Mouse (Mus musculus) right cerebral cortex, adult 2 months (tissue): ENCODE results near the gene Npas2.

Experiments used
- DNase-seq, 2 experiments: peaks; one replicate each; pipeline ENCODE4 v3.0.0; 2021 to 2022; ENCODE audit warnings: low spot score in 2 of 2

The Npas2 gene

GRCm38 (mm10) chr1:39283323-39283722 is 89.8 kb downstream of the Npas2 start:
- DNase-seq = no peak

DNA sequence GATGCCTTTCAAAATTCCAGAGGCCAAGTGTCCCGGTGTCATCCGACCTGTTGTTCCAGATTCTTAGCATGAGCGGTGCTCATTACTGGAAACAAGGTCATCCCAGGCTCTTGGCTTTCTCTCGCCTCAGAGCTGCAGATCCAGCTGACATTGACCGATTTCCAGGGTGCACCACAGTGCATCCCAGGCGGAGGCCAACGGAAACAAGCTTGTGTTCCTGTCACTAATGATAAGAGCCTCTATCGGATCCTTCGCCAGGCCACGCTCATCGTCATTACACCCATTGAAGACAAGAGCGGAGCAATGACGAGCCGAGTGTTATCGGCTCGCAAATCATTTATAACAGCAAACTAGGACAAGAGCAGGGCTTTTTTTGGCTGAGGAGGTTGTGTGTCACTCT is 91.3 kb downstream of the Npas2 start:
- no peak for DNase-seq

GRCm38 (mm10) chr1:39287076-39287475 is 93.5 kb downstream of the Npas2 start:
- no peak for DNase-seq

DNA sequence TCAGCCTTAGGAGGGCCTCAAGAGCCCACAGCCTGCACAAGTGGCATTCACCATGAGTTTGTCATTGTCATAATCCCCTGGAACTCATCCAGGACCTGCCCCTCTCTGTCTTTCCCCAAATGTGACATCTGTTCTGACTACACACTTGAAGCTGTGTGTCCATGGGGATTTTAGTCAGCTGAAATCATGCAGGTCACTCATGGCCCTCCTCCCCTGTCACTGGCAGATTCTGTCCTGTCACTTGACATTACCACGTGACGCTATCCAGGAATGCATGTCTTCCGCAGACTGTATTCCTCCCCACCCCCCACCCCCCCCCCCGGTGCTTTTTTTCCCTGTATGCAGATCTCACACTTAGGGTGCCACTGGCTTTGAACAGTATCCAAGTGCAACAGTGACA is 94.3 kb downstream of the Npas2 start:
- no peak for DNase-seq

DNA sequence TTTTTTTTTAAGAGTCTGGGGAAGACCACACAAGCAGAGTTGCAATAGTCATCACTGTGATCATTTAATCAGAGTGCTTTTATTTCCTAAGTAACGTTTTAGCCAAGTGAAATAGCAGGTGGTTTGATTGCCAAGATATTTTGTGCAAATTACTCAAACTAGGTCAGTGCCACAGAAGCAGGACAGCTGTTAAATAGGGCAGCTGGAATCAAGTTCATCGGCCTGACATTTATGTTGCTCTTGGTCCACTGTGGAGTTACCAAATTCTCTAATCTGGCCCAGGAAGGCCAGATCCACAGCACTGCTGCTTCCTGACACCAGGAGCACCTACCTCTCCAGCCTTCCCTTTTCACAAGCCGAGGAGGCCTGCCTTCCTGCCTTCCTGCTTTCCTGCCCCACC is 94.9 kb downstream of the Npas2 start:
- DNase-seq = no peak

DNA sequence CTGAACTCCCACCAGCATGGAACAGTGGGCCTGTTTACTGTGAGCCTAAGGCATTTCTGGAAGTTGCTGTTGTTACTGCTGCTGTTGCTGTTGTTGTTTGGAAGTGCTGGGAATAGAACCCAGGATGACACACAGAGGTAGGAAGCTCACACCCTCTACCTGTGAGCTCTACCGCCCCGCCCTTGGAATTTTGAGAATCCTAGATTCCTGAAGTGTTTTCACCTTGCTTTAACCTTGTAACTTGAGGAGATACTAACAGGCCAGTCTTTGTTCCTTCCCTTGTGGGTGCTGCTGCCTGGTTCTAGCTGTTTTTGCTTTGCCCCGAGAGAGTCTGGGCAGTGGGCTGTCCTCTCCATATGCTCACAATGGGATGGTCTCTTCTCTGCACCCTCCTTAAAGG is 98.5 kb downstream of the Npas2 start:
- DNase-seq = no peak

DNA sequence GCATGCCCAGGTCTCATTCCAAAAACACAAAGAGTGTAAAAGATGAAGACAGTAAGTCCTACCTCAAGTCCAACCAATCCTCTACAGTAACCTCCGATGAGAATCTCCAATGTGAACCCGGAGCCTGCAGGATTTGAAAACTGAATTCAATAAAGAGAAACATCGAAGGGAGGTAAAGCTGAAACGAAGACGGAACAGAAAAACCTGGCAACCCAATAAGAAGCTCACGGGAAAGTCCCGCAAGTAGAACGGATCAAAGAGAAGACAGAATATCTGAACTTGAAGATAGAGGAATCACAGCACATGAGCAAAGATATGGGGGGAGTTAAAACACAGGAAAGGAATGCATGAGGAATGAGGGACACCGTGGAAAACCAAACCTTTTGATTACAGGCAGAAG is 104.8 kb downstream of the Npas2 start:
- DNase-seq = no peak

- DNase-seq = peak in 1 of 2 experiments; percentile 50
Observed at GRCm38 (mm10) chr1:39300243-39300642, 106.7 kb downstream of the Npas2 start.

GRCm38 (mm10) chr1:39300676-39301075 is 107.1 kb downstream of the Npas2 start:
- DNase-seq = no peak

- no peak for DNase-seq
Observed at GRCm38 (mm10) chr1:39302246-39302645, 108.7 kb downstream of the Npas2 start.

- no peak for DNase-seq
Observed at GRCm38 (mm10) chr1:39303054-39303649, 109.6 kb downstream of the Npas2 start.

DNA sequence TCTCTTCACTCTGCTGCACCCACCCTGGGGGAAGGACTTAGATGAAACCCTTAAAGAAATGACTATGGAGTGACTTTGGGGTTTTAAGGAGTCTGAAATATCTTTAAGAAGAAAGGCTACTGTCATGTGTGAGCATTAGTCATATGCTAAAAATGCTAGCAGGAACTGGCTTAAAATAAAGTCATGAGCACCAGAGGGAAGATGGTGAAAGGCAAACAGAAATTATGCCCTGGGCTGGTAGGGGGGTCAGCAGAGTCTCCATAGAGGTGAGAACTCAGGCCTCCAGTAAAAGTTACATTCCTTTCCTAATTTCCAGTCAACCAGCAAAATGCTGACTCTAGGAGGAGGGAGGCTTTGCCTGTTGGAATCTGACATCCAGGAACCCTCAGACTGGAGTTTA is 113.8 kb downstream of the Npas2 start:
- no peak for DNase-seq

- DNase-seq = no peak
Observed at GRCm38 (mm10) chr1:39307971-39308370, 114.4 kb downstream of the Npas2 start.

DNA sequence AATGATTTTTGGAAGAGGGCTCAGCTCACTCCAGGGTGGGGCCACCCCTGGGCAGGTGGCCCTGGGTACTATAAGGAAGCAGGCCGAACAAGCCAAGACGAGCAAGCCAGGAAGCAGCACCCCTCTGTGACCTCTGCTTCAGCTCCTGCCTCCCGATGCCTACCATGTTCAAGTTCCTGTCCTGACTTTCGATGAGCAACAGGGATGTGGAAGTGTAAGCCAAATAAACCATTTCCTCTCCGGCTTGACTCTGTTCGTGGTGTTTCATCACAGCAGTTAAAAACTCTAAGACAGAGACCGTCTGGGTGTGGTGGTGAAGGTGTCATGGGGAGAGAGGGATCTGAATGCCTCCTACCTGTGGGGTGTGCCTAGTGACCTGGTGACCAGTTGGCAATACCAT is 116.0 kb downstream of the Npas2 start:
- no peak for DNase-seq

DNA sequence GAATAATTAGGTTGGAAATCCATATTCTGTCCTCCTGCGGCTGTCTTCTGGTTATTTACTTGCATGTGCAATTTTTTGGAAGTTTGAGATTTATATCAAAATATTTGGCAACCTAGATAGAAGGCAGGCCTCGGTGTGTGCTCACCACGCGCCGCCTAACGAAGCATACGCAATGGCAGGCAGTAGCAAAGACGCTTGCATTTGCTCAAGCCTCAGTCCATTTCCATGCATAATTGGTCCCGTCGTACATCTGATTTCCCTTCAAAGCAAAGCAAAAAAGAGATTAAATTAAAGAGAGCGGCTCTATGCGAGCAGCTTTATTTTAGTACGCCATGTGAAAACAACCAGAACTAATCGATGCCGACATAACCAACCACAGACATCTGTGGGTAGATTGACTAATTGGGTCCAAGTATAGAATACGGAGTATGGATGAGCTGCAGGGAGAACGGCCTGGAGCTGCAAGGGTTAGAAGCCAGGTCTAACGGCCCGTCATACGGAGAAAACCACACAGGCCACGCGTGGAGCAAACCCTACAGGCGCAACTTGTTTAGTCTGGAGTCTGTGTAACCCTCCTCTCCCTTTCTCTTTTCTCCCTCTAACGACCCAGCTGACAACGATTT is 118.9 kb downstream of the Npas2 start:
- DNase-seq = no peak

DNA sequence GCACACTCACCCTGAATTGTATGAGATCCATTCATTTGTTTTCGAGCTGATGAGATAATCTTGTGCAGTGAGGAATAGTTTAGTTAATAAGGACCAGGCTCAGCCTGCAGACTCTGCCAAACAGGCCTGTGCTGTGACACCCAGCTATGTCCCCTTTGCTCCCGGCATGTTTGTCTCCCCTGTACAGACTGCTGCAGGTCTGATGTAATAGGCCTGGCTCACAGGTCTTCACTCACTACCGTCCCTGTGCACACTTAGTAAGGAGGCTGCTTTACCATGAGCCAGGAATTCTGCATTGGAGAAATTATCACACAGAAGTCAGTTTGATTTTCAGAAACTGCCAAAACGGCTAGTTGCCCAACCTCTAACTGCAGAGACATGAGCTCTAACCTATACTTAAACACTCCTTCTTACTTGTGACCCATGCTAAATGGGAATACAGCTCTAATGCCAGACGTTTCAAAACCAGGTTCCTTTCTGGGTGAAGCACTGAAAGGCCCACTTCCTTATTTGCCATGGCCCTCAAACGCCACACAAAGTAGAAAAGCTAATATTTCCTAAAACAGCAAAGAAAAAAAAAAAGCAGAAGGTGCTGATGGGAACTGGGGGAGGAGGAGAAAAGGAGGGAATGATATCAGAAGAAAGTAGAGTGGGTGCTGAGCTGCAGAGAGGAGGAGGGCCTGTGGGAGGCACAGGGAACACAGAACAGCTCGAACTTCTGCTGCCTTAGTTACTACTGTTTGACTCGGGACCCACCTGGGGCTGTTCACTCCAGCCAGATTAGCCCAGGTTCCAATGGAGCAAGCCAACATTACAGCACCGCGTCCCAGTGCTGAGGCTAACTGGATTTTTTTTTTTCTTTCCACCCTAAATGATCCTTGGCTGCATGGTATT is 120.1 kb downstream of the Npas2 start:
- DNase-seq = no peak

GRCm38 (mm10) chr1:39317935-39318334 is 124.4 kb downstream of the Npas2 start:
- DNase-seq = no peak

GRCm38 (mm10) chr1:39318870-39319269 is 125.3 kb downstream of the Npas2 start:
- peak; percentile 49 to 59 for DNase-seq

GRCm38 (mm10) chr1:39321954-39322353 is 128.4 kb downstream of the Npas2 start:
- no peak for DNase-seq

DNA sequence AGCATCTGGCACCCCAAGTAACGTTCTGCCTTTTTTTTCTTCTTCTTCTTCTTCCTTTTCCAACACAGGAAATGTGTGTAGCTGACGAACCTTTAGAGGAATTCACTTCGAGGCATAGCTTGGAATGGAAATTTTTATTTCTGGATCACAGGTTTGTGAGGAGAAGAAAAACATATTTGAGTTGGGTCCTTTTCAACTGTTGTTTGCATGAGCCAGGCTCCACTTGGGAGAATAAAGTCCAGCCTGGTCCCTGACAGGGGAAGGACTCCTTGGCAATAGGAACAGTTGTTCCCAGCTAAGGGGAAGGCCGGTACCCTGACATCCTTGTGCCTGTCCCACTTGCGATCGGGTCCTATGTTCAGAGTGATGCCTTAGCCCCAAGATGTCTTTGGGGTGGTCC is 131.7 kb downstream of the Npas2 start:
- DNase-seq = no peak

GRCm38 (mm10) chr1:39327546-39327945 is 134.0 kb downstream of the Npas2 start:
- peak in 1 of 2 experiments; percentile 51 for DNase-seq

- DNase-seq = no peak
Observed at GRCm38 (mm10) chr1:39330857-39331594, 137.5 kb downstream of the Npas2 start.
